Mouse (Mus musculus) liver, embryonic 11.5 days (tissue): Measurements from ENCODE around the gene Rffl. TPM values are rescaled to one million over a fixed set of nuclear protein-coding genes. Genes with fewer than 3 reads are reported as not detected.

ENCODE experiments used
- ATAC-seq: fragments of 200-750 bp; cut with Nextera tagmentation; replicated peaks from 2 replicates; pipeline ENCODE4 v1.8.0; 2017; ENCODE audit warnings: moderate number of reproducible peaks, mild to moderate bottlenecking, moderate TSS enrichment, moderate library complexity; ENCODE audit not compliant: low FRiP score
- DNase-seq: peaks from one replicate; pipeline ENCODE4 v3.0.0-alpha.2; 2017; ENCODE audit warnings: low spot score
- H3K27ac ChIP-seq: fragments of 300-500 bp; sonication (generic); 2 replicates; pipeline ENCODE4 v1.5.1; 2014; ENCODE audit warnings: mild to moderate bottlenecking, low read depth, low read length, control low read depth
- H3K27me3 ChIP-seq: fragments of 300-500 bp; sonication (generic); replicated peaks from 2 replicates; pipeline ENCODE4 v1.6.1; 2014; ENCODE audit warnings: low read length, mixed read lengths; ENCODE audit not compliant: control insufficient read depth, insufficient read depth
- H3K36me3 ChIP-seq: fragments of 300-500 bp; sonication (generic); 2 replicates; pipeline ENCODE4 v1.6.1; 2014; ENCODE audit warnings: mild to moderate bottlenecking, low read length, moderate library complexity, mixed read lengths; ENCODE audit not compliant: control insufficient read depth, insufficient read depth
- H3K4me1 ChIP-seq: fragments of 300-500 bp; sonication (generic); replicated peaks from 2 replicates; pipeline ENCODE4 v1.6.1; 2014; ENCODE audit warnings: low read length, mixed read lengths; ENCODE audit not compliant: control insufficient read depth, insufficient read depth
- H3K4me2 ChIP-seq: fragments of 300-500 bp; sonication (generic); 2 replicates; pipeline ENCODE4 v1.6.1; 2014; ENCODE audit warnings: mild to moderate bottlenecking, control low read depth, moderate library complexity
- H3K4me3 ChIP-seq: fragments of 300-500 bp; sonication (generic); 2 replicates; pipeline ENCODE4 v1.5.1; 2014; ENCODE audit warnings: low read depth, low read length, control low read depth
- H3K9ac ChIP-seq: fragments of 300-500 bp; sonication (generic); 2 replicates; pipeline ENCODE4 v1.6.1; 2014; ENCODE audit warnings: low read depth, low read length, control low read depth
- H3K9me3 ChIP-seq: fragments of 300-500 bp; sonication (generic); 2 replicates; pipeline ENCODE4 v1.6.1; 2016; ENCODE audit warnings: low read length, inconsistent platforms, mixed read lengths; ENCODE audit not compliant: control insufficient read depth
- WGBS: fragments of 180-500 bp; shearing (Covaris S2); extraction: QIAGEN DNeasy Blood & Tissue Kit; methylation state at CpG from one replicate; pipeline ENCODE4 v1.1.7; 2014; 5-methylcytosine and 5-hydroxymethylcytosine counted together
- polyA plus RNA-seq: library from polyadenylated mRNA; unstranded; fragments of >200 nt; fragmentation: Nextera tagmentation; extraction: Ambion mirVana; gene quantifications from 2 replicates; pipeline ENCODE4 v1.2.1, GENCODE M21; 2014

Rffl gene
- polyA plus RNA-seq: 27.5 and 29.7 TPM in 2 replicates

- peak within 1 kb of the TSS; percentile 90 for H3K9ac ChIP-seq
- no peaks in the 10 kb centered on the region for H3K27me3 ChIP-seq
- H3K9me3 ChIP-seq: no peaks in the 10 kb centered on the region
- peak within 1 kb of the TSS; percentile 86 for H3K27ac ChIP-seq
- H3K4me3 ChIP-seq: peak within 1 kb of the TSS; percentile 93
- no peaks in the 10 kb centered on the region for H3K36me3 ChIP-seq
- peak within 1 kb of the TSS; percentile 79 for H3K4me2 ChIP-seq
- WGBS: under 1% methylated on average over 42 of the region's 43 CpGs
- DNase-seq (peak; percentile 89), ATAC-seq (peak; percentile 84)
- peaks cover 15% of the 10 kb centered on the region for H3K4me1 ChIP-seq
These were observed at the start of gene Rffl for GRCm38 (mm10) chr11:82871031-82871446. Gene Rffl, minus strand, starts transcription at chr11:82871210.

GRCm38 (mm10) chr11:82920768-82921167 is 49.8 kb upstream of the Rffl start:
- Histone ChIP-seq H3K4me3 (no peak overlapping the region), H3K9me3 (no peaks in the 10 kb centered on the region), H3K9ac (no peak overlapping the region), H3K36me3 (no peaks in the 10 kb centered on the region), H3K27ac (no peak overlapping the region), H3K4me1 (no peaks in the 10 kb centered on the region), H3K4me2 (no peak overlapping the region), H3K27me3 (peaks cover 22% of the 10 kb centered on the region)
- DNase-seq: no peak
- 51% methylated on average over 10 of the region's 10 CpGs for WGBS
- no peak for ATAC-seq

GRCm38 (mm10) chr11:82914711-82915352 is 43.8 kb upstream of the Rffl start:
- Histone ChIP-seq H3K27ac (no peak overlapping the region), H3K4me1 (peaks cover 3% of the 10 kb centered on the region; the same call in 1 of the 2 replicates), H3K9ac (no peak overlapping the region), H3K4me3 (no peak overlapping the region; the same call in 1 of the 2 replicates), H3K4me2 (peak overlapping the region; percentile 55), H3K27me3 (peaks cover 14% of the 10 kb centered on the region), H3K9me3 (no peaks in the 10 kb centered on the region), H3K36me3 (no peaks in the 10 kb centered on the region)
- DNase-seq (peak; percentile 66), ATAC-seq (0 out of 2 replicates have a peak, but pooled peaks have one; percentile 15)
- WGBS: 10% methylated on average over 16 of the region's 16 CpGs

DNA sequence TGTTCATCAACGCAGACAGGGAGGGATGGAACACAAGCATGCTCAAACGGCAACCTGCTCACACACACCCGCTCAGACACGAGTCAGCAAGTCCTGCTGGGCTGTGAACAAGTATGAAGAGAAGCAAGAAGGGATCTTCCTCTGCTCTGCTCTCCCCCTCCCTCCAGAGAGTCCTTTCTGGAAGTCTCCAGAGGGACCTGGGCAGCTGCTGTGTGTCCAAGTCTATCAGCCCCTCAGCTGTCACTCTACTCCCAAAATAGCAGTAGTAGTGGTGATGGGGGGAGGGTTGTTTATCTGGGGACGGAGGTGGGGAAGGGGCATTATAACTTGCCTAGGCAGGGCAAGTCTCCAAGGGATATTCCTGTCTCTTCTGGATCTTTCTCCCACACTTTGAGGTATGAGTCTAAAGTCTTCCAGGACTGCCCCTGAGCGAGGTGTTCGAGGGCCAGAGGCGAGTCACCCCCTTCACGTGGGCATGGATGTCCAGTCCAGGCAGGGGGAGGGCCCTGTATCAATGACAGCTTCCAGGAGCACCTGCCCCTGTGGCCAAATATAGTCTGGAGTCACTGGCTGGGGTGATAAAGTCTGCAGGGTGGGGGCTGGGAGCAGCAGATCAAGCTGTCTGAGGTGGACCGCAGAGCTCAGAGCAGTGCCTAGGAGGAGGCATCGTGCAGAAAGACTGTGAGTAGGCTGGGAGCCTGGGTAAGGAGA is 39.8 kb upstream of the Rffl start:
- Histone ChIP-seq H3K4me1 (peaks cover 9% of the 10 kb centered on the region; the same call in 1 of the 2 replicates), H3K27ac (no peak overlapping the region), H3K4me2 (no peak overlapping the region), H3K9me3 (no peaks in the 10 kb centered on the region), H3K9ac (no peak overlapping the region), H3K36me3 (peaks cover 7% of the 10 kb centered on the region; the same call in 1 of the 2 replicates), H3K27me3 (peaks cover 14% of the 10 kb centered on the region), H3K4me3 (no peak overlapping the region)
- DNase-seq (no peak), ATAC-seq (no peak)
- 55% methylated on average over 11 of the region's 11 CpGs for WGBS

GRCm38 (mm10) chr11:82910250-82910649 is 39.2 kb upstream of the Rffl start, which contains the start of gene Unc45b:
Gene Unc45b, plus strand, starts transcription at chr11:82910550.
- 86% methylated on average over 4 of the region's 4 CpGs for WGBS
- Histone ChIP-seq H3K9me3 (no peaks in the 10 kb centered on the region), H3K27me3 (peaks cover 14% of the 10 kb centered on the region), H3K36me3 (peaks cover 10% of the 10 kb centered on the region; the same call in 1 of the 2 replicates), H3K4me3 (no peak within 1 kb of the TSS), H3K27ac (no peak within 1 kb of the TSS), H3K4me2 (no peak within 1 kb of the TSS; the same call in 1 of the 2 replicates), H3K9ac (no peak within 1 kb of the TSS), H3K4me1 (peaks cover 11% of the 10 kb centered on the region; the same call in 1 of the 2 replicates)
- no peak for DNase-seq
- ATAC-seq: no peak

DNA sequence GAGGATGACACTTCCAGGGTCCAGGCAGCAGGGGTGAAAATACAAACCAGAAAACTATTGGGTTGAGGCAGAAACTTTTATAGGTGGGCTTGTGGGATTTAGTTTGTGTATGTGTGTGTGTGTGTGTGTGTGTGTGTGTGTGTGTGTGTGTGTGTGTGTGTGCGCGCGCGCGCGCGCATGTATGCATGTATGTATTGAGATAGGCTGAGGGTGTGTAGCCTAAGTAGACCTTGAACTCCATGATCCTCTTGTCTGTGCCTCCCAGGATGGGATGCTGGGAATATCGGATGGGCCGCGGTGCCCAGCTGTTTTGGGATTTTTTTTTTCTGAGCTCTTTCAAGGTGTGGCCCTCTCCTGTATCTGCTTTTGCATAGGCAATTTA is 37.6 kb upstream of the Rffl start:
- peak overlapping the region; percentile 88 for H3K4me2 ChIP-seq
- H3K9ac ChIP-seq: peak overlapping the region; percentile 78
- H3K4me1 ChIP-seq: peaks cover 14% of the 10 kb centered on the region; the same call in 1 of the 2 replicates
- WGBS: 51% methylated on average over 10 of the region's 10 CpGs
- H3K27me3 ChIP-seq: peaks cover 14% of the 10 kb centered on the region
- ATAC-seq (peak; percentile 8; the same call in 1 of the 2 replicates), DNase-seq (no peak)
- H3K4me3 ChIP-seq: peak overlapping the region; percentile 76
- H3K36me3 ChIP-seq: peaks cover 22% of the 10 kb centered on the region; the same call in 1 of the 2 replicates
- H3K9me3 ChIP-seq: no peaks in the 10 kb centered on the region
- no peak overlapping the region for H3K27ac ChIP-seq

- peak within 1 kb of the TSS; percentile 76 for H3K4me3 ChIP-seq
- DNase-seq (peak; percentile 93), ATAC-seq (peak; percentile 75)
- WGBS: 1% methylated on average over 73 of the region's 73 CpGs
- no peaks in the 10 kb centered on the region for H3K9me3 ChIP-seq
- no peak within 1 kb of the TSS; the same call in 1 of the 2 replicates for H3K27ac ChIP-seq
- H3K27me3 ChIP-seq: peaks cover 9% of the 10 kb centered on the region
- peak within 1 kb of the TSS; percentile 78 for H3K9ac ChIP-seq
- H3K4me1 ChIP-seq: peaks cover 14% of the 10 kb centered on the region; the same call in 1 of the 2 replicates
- H3K4me2 ChIP-seq: peak within 1 kb of the TSS; percentile 88
- H3K36me3 ChIP-seq: peaks cover 27% of the 10 kb centered on the region; the same call in 1 of the 2 replicates
These were observed 36.9 kb upstream of the Rffl start, which contains the start of gene Nle1 for GRCm38 (mm10) chr11:82907651-82908607. Gene Nle1, minus strand, starts transcription at chr11:82908411.

DNA sequence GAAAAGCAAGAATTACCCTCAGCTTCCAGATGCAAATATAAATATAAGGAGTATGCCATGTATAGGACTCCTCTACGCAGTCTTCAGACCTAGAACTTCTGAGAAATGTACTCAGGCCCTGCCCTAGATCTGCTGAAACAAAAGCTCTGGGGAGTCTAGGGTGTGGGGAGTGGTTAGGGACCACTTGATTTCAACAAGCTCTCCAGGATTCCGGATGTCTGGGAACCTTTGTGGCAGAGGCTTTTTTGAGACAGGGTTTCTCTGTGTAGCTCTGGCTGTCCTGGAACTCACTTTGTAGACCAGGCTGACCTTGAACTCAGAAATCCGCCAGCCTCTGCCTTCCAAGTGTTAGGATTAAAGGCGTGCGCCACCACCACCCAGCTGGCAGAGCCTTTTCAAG is 34.8 kb upstream of the Rffl start:
- 87% methylated on average over 5 of the region's 5 CpGs for WGBS
- Histone ChIP-seq H3K27me3 (no peaks in the 10 kb centered on the region; the same call in 1 of the 2 replicates), H3K27ac (no peak overlapping the region), H3K4me2 (no peak overlapping the region), H3K9ac (no peak overlapping the region), H3K9me3 (no peaks in the 10 kb centered on the region), H3K4me3 (no peak overlapping the region), H3K36me3 (peaks cover 46% of the 10 kb centered on the region), H3K4me1 (peaks cover 11% of the 10 kb centered on the region; the same call in 1 of the 2 replicates)
- DNase-seq: no peak
- no peak for ATAC-seq
